Mouse (Mus musculus): ENCODE measurements around the gene Dao.

Gene Dao

GRCm38 (mm10) chr5:113974576-113974975, 28.9 kb upstream of the Dao start:
- Histone ChIP-seq H3K36me3 (ENCODE audit: control insufficient read depth, insufficient read depth, low read length, poor library complexity, severe bottlenecking) (peaks cover 2% of the 10 kb centered on the region), H3K27me3 (ENCODE audit: control insufficient read depth, insufficient read depth, low read length, poor library complexity, severe bottlenecking) (no peaks in the 10 kb centered on the region)
- no peak for DNase-seq (ENCODE audit: low read depth, low spot score)

GRCm38 (mm10) chr5:113975538-113976215, 27.8 kb upstream of the Dao start:
- Histone ChIP-seq H3K27me3 (ENCODE audit: control insufficient read depth, insufficient read depth, low read length, poor library complexity, severe bottlenecking) (no peaks in the 10 kb centered on the region), H3K36me3 (ENCODE audit: control insufficient read depth, insufficient read depth, low read length, poor library complexity, severe bottlenecking) (peaks cover 2% of the 10 kb centered on the region; the same call in 1 of the 2 replicates)
- DNase-seq (ENCODE audit: low read depth, low spot score), result no peak

GRCm38 (mm10) chr5:113976597-113976996, 26.9 kb upstream of the Dao start:
- Histone ChIP-seq H3K36me3 (ENCODE audit: control insufficient read depth, insufficient read depth, low read length, poor library complexity, severe bottlenecking) (peaks cover 2% of the 10 kb centered on the region; the same call in 1 of the 2 replicates), H3K27me3 (ENCODE audit: control insufficient read depth, insufficient read depth, low read length, poor library complexity, severe bottlenecking) (no peaks in the 10 kb centered on the region)
- DNase-seq (ENCODE audit: low read depth, low spot score), result no peak

GRCm38 (mm10) chr5:113977309-113977708, 26.2 kb upstream of the Dao start:
- H3K27me3 ChIP-seq (ENCODE audit: control insufficient read depth, insufficient read depth, low read length, poor library complexity, severe bottlenecking), result no peaks in the 10 kb centered on the region
- no peak for DNase-seq (ENCODE audit: low read depth, low spot score)
- H3K36me3 ChIP-seq (ENCODE audit: control insufficient read depth, insufficient read depth, low read length, poor library complexity, severe bottlenecking), result peaks cover 2% of the 10 kb centered on the region; the same call in 1 of the 2 replicates

- no peaks in the 10 kb centered on the region for H3K27me3 ChIP-seq (ENCODE audit: control insufficient read depth, insufficient read depth, low read length, poor library complexity, severe bottlenecking)
- DNase-seq (ENCODE audit: low read depth, low spot score), result no peak
- peaks cover 2% of the 10 kb centered on the region; the same call in 1 of the 2 replicates for H3K36me3 ChIP-seq (ENCODE audit: control insufficient read depth, insufficient read depth, low read length, poor library complexity, severe bottlenecking)
Observed at GRCm38 (mm10) chr5:113980511-113980910, 23.0 kb upstream of the Dao start.

GRCm38 (mm10) chr5:113981171-113981570, 22.3 kb upstream of the Dao start:
- H3K27me3 ChIP-seq (ENCODE audit: control insufficient read depth, insufficient read depth, low read length, poor library complexity, severe bottlenecking), result no peaks in the 10 kb centered on the region
- H3K36me3 ChIP-seq (ENCODE audit: control insufficient read depth, insufficient read depth, low read length, poor library complexity, severe bottlenecking), result peaks cover 2% of the 10 kb centered on the region; the same call in 1 of the 2 replicates
- no peak for DNase-seq (ENCODE audit: low read depth, low spot score)

GRCm38 (mm10) chr5:113981843-113982242, 21.7 kb upstream of the Dao start:
- no peak for DNase-seq (ENCODE audit: low read depth, low spot score)
- peaks cover 2% of the 10 kb centered on the region for H3K36me3 ChIP-seq (ENCODE audit: control insufficient read depth, insufficient read depth, low read length, poor library complexity, severe bottlenecking)
- no peaks in the 10 kb centered on the region for H3K27me3 ChIP-seq (ENCODE audit: control insufficient read depth, insufficient read depth, low read length, poor library complexity, severe bottlenecking)

- DNase-seq (ENCODE audit: low read depth, low spot score), result no peak
Observed at GRCm38 (mm10) chr5:113983541-113983940, 20.0 kb upstream of the Dao start.

GRCm38 (mm10) chr5:113984025-113984740, 19.3 kb upstream of the Dao start:
- Histone ChIP-seq H3K36me3 (ENCODE audit: control insufficient read depth, insufficient read depth, low read length, poor library complexity, severe bottlenecking) (peaks cover 2% of the 10 kb centered on the region; the same call in 1 of the 2 replicates), H3K27me3 (ENCODE audit: control insufficient read depth, insufficient read depth, low read length, poor library complexity, severe bottlenecking) (no peaks in the 10 kb centered on the region)
- DNase-seq (ENCODE audit: low read depth, low spot score), result no peak

More at GRCm38 (mm10) chr5:113983541-113983940, 20.0 kb upstream of the Dao start:
- no peaks in the 10 kb centered on the region; the same call in 1 of the 2 replicates for H3K36me3 ChIP-seq (ENCODE audit: control insufficient read depth, insufficient read depth, low read length, poor library complexity, severe bottlenecking)
- H3K27me3 ChIP-seq (ENCODE audit: control insufficient read depth, insufficient read depth, low read length, poor library complexity, severe bottlenecking), result no peaks in the 10 kb centered on the region

GRCm38 (mm10) chr5:113985737-113986136, 17.8 kb upstream of the Dao start:
- Histone ChIP-seq H3K36me3 (ENCODE audit: control insufficient read depth, insufficient read depth, low read length, poor library complexity, severe bottlenecking) (peaks cover 2% of the 10 kb centered on the region; the same call in 1 of the 2 replicates), H3K27me3 (ENCODE audit: control insufficient read depth, insufficient read depth, low read length, poor library complexity, severe bottlenecking) (no peaks in the 10 kb centered on the region)
- DNase-seq (ENCODE audit: low read depth, low spot score), result peak; percentile 20

GRCm38 (mm10) chr5:113986182-113986961, 17.1 kb upstream of the Dao start:
- Histone ChIP-seq H3K27me3 (ENCODE audit: control insufficient read depth, insufficient read depth, low read length, poor library complexity, severe bottlenecking) (no peaks in the 10 kb centered on the region), H3K36me3 (ENCODE audit: control insufficient read depth, insufficient read depth, low read length, poor library complexity, severe bottlenecking) (peaks cover 2% of the 10 kb centered on the region; the same call in 1 of the 2 replicates)
- DNase-seq (ENCODE audit: low read depth, low spot score), result no peak

GRCm38 (mm10) chr5:113989437-113990024, 14.0 kb upstream of the Dao start:
- DNase-seq (ENCODE audit: low read depth, low spot score), result no peak
- Histone ChIP-seq H3K36me3 (ENCODE audit: control insufficient read depth, insufficient read depth, low read length, poor library complexity, severe bottlenecking) (peaks cover 2% of the 10 kb centered on the region), H3K27me3 (ENCODE audit: control insufficient read depth, insufficient read depth, low read length, poor library complexity, severe bottlenecking) (no peaks in the 10 kb centered on the region)

- H3K36me3 ChIP-seq (ENCODE audit: control insufficient read depth, insufficient read depth, low read length, poor library complexity, severe bottlenecking), result peaks cover 2% of the 10 kb centered on the region
- DNase-seq (ENCODE audit: low read depth, low spot score), result peak; percentile 18
Observed at GRCm38 (mm10) chr5:113990593-113990992, 12.9 kb upstream of the Dao start.

GRCm38 (mm10) chr5:113991141-113991540, 12.4 kb upstream of the Dao start:
- H3K36me3 ChIP-seq (ENCODE audit: control insufficient read depth, insufficient read depth, low read length, poor library complexity, severe bottlenecking), result peaks cover 2% of the 10 kb centered on the region
- no peak for DNase-seq (ENCODE audit: low read depth, low spot score)
- no peaks in the 10 kb centered on the region for H3K27me3 ChIP-seq (ENCODE audit: control insufficient read depth, insufficient read depth, low read length, poor library complexity, severe bottlenecking)

More at GRCm38 (mm10) chr5:113990593-113990992, 12.9 kb upstream of the Dao start:
- H3K27me3 ChIP-seq (ENCODE audit: control insufficient read depth, insufficient read depth, low read length, poor library complexity, severe bottlenecking), result no peaks in the 10 kb centered on the region

Measured in splenic B cell, adult 2 months (primary cell).